Mouse (Mus musculus) small intestine, adult 2 months (tissue): Measurements from ENCODE around the gene Sash3. TPM values are rescaled to one million over a fixed set of nuclear protein-coding genes. Genes with fewer than 3 reads are reported as not detected.

Source experiments
- H3K27ac ChIP-seq: fragments of 200-500 bp; 2 replicates; pipeline ENCODE4 v1.5.1; 2012; ENCODE audit warnings: low read depth, low read length, control low read depth, inconsistent platforms; ENCODE audit not compliant: insufficient read depth
- H3K27me3 ChIP-seq: fragments of 200-500 bp; 2 replicates; pipeline ENCODE4 v1.6.1; 2012; ENCODE audit warnings: mild to moderate bottlenecking, moderate library complexity, low read length, inconsistent platforms; ENCODE audit not compliant: control insufficient read depth, insufficient read depth
- H3K36me3 ChIP-seq: fragments of 200-500 bp; 2 replicates; pipeline ENCODE4 v1.6.1; 2012; ENCODE audit warnings: mild to moderate bottlenecking, low read length, control low read depth, inconsistent platforms; ENCODE audit not compliant: control insufficient read depth, insufficient read depth
- H3K4me1 ChIP-seq: fragments of 200-500 bp; 2 replicates; pipeline ENCODE4 v1.6.1; 2012; ENCODE audit warnings: low read length, inconsistent platforms, mixed read lengths; ENCODE audit not compliant: control insufficient read depth, insufficient read depth, insufficient read length
- H3K4me3 ChIP-seq: fragments of 200-500 bp; 2 replicates; pipeline ENCODE4 v1.5.1; 2012; ENCODE audit warnings: low read depth, mild to moderate bottlenecking, control low read depth, inconsistent platforms, low read length, moderate library complexity
- CTCF ChIP-seq: fragments of 200-500 bp; IDR thresholded peaks from 2 replicates; pipeline ENCODE4 v1.5.1; 2012; ENCODE audit warnings: low read depth, mild to moderate bottlenecking, control low read depth, inconsistent platforms, low read length, moderate library complexity, mixed read lengths; ENCODE audit not compliant: insufficient replicate concordance, insufficient read length; ENCODE audit errors: extremely low read depth
- POLR2A ChIP-seq: fragments of 200-500 bp; IDR thresholded peaks from 2 replicates; pipeline ENCODE4 v1.6.1; 2012; ENCODE audit warnings: low read depth, mild to moderate bottlenecking, control low read depth, inconsistent platforms, low read length, moderate library complexity
- WGBS: fragments of 180-500 bp; shearing (Covaris S2); methylation state at CpG from one replicate; pipeline ENCODE4 v1.1.7; 2018; 5-methylcytosine and 5-hydroxymethylcytosine counted together
- polyA plus RNA-seq: library from polyadenylated mRNA; depleted of rRNA; stranded (reverse); fragments of >200 nt; gene quantifications from 2 replicates; pipeline ENCODE4 v1.2.3, GENCODE M21; 2012

Sash3 gene
- polyA plus RNA-seq, 1 experiment: 6.6 TPM

GRCm38 (mm10) chrX:48129167-48129566 lies 17.1 kb upstream of the Sash3 start:
- WGBS: 73% methylated on average over 1 of the region's 1 CpGs

GRCm38 (mm10) chrX:48136935-48137334 lies 9.3 kb upstream of the Sash3 start:
- Histone ChIP-seq H3K27ac (no peak overlapping the region), H3K4me3 (no peak overlapping the region), H3K36me3 (no peaks in the 10 kb centered on the region), H3K4me1 (peaks cover 11% of the 10 kb centered on the region; the same call in 1 of the 2 replicates), H3K27me3 (no peaks in the 10 kb centered on the region)
- 90% methylated on average over 4 of the region's 4 CpGs for WGBS
- TF ChIP-seq POLR2A: no peak
- TF ChIP-seq CTCF: no peak

More at GRCm38 (mm10) chrX:48129167-48129566, 17.1 kb upstream of the Sash3 start:
- H3K36me3 ChIP-seq: peaks cover 4% of the 10 kb centered on the region
- no peaks in the 10 kb centered on the region for H3K27me3 ChIP-seq
- H3K27ac ChIP-seq: no peak overlapping the region
- no peak overlapping the region for H3K4me3 ChIP-seq
- TF ChIP-seq CTCF (no peak), POLR2A (no peak)
- H3K4me1 ChIP-seq: no peaks in the 10 kb centered on the region

GRCm38 (mm10) chrX:48138011-48138410 lies 8.2 kb upstream of the Sash3 start:
- Histone ChIP-seq H3K27ac (no peak overlapping the region), H3K4me1 (peaks cover 20% of the 10 kb centered on the region; the same call in 1 of the 2 replicates), H3K4me3 (no peak overlapping the region), H3K36me3 (no peaks in the 10 kb centered on the region), H3K27me3 (no peaks in the 10 kb centered on the region)
- TF ChIP-seq POLR2A: no peak
- no peak for TF ChIP-seq CTCF
- 77% methylated on average over 6 of the region's 6 CpGs for WGBS

DNA sequence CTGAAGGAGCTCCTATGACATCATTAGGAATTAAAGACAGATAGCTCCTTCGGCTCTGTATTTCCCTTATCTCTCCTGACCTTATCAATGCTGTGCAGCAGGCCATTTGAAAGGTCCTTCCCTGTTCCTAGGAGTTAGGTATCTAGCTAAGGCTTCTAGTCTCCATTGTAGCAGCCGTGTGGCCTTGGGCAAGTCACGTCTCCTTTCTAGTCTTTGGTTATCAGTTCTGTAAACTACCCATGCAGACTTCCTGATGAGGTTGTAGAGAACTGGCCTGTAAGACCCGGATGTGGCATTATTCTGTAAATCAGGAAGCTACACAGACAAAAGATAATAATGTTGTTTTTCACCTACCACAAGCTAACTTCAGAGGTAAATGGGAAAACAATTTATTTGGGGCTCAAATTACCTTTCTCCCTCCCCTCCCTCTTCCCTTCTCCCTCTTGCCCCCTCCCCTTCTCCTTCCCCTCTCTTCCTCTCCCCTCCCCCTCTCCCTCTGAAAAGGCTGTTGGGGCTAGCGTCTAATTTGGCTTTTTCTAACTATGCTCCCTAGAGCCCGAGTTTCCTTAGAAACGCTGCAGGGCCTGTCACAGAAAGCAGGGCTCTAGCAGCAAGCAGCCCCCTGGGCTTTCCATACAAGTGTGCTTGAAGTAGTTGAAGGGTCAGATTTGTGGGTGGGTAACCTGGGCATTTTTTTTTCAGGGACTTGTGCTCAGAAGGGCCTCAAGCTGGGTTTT lies 7.5 kb upstream of the Sash3 start:
- H3K4me3 ChIP-seq: peak overlapping the region; percentile 24; the same call in 1 of the 2 replicates
- TF ChIP-seq POLR2A: no peak
- H3K27me3 ChIP-seq: no peaks in the 10 kb centered on the region
- H3K27ac ChIP-seq: 0 out of 2 replicates have a peak overlapping the region, but pooled peaks have one; percentile 4
- no peaks in the 10 kb centered on the region for H3K36me3 ChIP-seq
- H3K4me1 ChIP-seq: peaks cover 20% of the 10 kb centered on the region; the same call in 1 of the 2 replicates
- WGBS: 45% methylated on average over 7 of the region's 7 CpGs

- TF ChIP-seq POLR2A: no peak
- TF ChIP-seq CTCF: no peak
- Histone ChIP-seq H3K27ac (peak overlapping the region; percentile 81; the same call in 1 of the 2 replicates), H3K36me3 (no peaks in the 10 kb centered on the region), H3K4me3 (no peak overlapping the region), H3K27me3 (no peaks in the 10 kb centered on the region), H3K4me1 (peaks cover 20% of the 10 kb centered on the region; the same call in 1 of the 2 replicates)
- WGBS: 33% methylated on average over 14 of the region's 14 CpGs
These were observed 6.6 kb upstream of the Sash3 start for GRCm38 (mm10) chrX:48139368-48140285.

DNA sequence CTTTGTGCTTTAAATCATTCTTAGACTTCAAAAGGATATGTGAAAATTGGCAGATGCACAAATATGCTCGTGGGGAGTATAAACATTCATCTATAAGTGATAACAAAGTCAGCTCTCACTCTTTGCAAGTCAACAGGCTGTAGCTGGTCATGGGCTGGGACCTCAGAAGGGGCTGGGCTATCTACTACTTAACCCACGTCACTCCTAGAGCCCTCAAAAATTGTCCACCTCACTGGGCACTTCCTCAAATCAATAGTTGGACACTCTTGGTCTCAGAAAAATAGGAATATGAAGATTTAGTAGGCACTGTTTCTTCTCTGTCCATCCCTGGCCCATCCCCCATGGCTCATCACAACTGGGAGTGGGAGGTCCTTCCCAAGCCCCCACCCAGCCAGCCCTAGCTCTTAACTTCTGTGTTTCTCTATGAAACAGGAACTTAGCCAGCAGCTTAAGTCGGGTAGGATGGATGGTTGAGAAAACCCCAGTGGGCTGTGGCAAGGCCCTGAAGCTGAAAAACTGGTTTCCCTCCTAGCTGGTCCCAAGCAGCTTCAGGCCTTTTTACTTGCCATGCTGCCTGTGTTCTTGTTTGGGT lies 5.9 kb upstream of the Sash3 start:
- Histone ChIP-seq H3K36me3 (no peaks in the 10 kb centered on the region), H3K4me3 (no peak overlapping the region), H3K4me1 (peaks cover 20% of the 10 kb centered on the region; the same call in 1 of the 2 replicates), H3K27me3 (no peaks in the 10 kb centered on the region), H3K27ac (peak overlapping the region; percentile 81)
- 20% methylated on average over 3 of the region's 3 CpGs for WGBS
- TF ChIP-seq CTCF: no peak
- no peak for TF ChIP-seq POLR2A
